Mouse (Mus musculus) liver, adult (tissue): ENCODE results near the gene Esp23.
"Not testable (repeated sequence)": the region's sequence is repeated elsewhere in the genome, so short reads cannot be mapped to it uniquely, and the experiment has no call there.

ENCODE experiments used
- GATA4 ChIP-seq: IDR thresholded peaks from 2 replicates; pipeline ENCODE4 v1.6.1; 2014; ENCODE audit warnings: mild to moderate bottlenecking, low read length; ENCODE audit not compliant: insufficient replicate concordance

Gene Esp23

GRCm38 (mm10) chr17:39076937-39077336, at the start of gene Esp23:
Gene Esp23 (minus strand): TSS chr17:39077037.
- TF ChIP-seq GATA4, result no peak

DNA sequence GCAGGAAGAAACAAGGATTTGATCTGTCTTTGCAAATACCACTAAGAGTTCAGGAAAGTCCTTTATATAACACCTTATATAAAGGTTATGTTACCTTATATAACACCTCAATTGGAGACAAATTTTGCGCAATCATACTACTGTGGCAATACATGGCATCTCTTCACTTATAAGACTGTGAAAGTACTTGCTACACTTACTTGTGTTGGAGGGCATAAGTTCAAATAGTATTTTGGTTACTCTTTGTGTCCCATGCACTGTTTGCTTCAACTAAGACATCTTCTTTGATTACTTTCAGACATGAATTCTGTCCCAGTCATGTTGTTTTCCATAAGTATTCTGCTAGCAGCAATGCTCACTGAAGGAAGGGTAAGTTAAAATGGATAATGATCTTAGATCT, 18.2 kb upstream of the Esp23 start, which contains the start of gene Esp22:
Gene Esp22 (plus strand): TSS at position 301 of the 400 bp plus-strand sequence.
- no peak for TF ChIP-seq GATA4

DNA sequence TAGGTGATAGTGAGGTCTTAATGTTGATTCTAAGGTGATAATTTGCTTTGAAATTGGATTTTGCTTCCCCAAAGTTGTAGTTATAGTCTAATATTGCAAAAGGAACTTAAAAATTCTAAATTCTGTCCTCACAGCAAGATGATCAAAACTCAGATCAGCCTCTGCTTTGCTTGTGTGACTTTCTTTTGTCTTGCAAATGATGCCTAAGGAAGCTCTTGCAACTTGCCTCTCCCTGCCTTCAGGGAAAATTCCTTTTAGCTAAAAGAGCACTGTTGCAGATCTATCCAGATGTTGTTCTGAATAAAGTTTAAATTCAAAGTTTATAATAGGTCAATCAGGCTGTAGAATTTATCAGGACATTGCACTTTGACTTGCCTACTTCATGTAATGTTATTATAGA, 13.2 kb downstream of the Esp23 start:
- TF ChIP-seq GATA4, result no peak

DNA sequence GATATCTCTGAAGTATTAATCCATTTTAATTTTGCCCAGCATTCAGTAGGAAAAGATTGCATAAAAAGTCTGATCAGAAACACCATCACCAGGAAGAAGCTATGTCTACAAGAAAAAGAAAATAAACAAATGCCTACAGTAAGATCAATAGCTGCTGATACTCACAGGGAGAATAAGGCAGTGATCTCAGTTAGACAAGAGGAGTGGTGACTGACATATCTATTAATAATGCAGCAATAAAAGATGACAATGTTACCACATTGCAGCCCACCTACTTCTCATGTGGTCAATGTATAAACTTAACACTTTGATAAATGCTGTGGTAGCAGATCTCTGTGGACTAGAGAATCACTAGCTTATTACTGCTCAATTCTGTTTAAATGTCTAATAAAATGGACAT, 33.6 kb downstream of the Esp23 start, which contains the start of gene Gm21903:
Gene Gm21903 (minus strand): TSS at position 101 of the 400 bp plus-strand sequence.
- TF ChIP-seq GATA4, result no peak

- not testable (repeated sequence) for TF ChIP-seq GATA4
Observed at GRCm38 (mm10) chr17:39036395-39036794, 40.4 kb downstream of the Esp23 start, which contains the start of gene Esp24. Gene Esp24 (plus strand): TSS chr17:39036695.
